Mouse (Mus musculus) limb, embryonic 13.5 days (tissue): Measurements from ENCODE around the gene G3bp2. TPM values are rescaled to one million over a fixed set of nuclear protein-coding genes. Genes with fewer than 3 reads are reported as not detected.

Source experiments
- ATAC-seq: fragments of 200-750 bp; cut with Nextera tagmentation; 2 replicates; pipeline ENCODE4 v1.8.0; 2017; ENCODE audit warnings: low read depth, moderate number of reproducible peaks, moderate TSS enrichment; ENCODE audit not compliant: low FRiP score
- H3K27ac ChIP-seq: fragments of 300-500 bp; sonication (generic); 2 replicates; pipeline ENCODE4 v1.5.1; 2015; ENCODE audit warnings: inconsistent platforms, mild to moderate bottlenecking, moderate library complexity
- H3K27me3 ChIP-seq: fragments of 300-500 bp; sonication (generic); 2 replicates; pipeline ENCODE4 v1.6.1; 2015; ENCODE audit warnings: mild to moderate bottlenecking, inconsistent platforms
- H3K36me3 ChIP-seq: fragments of 300-500 bp; sonication (generic); 2 replicates; pipeline ENCODE4 v1.6.1; 2015; ENCODE audit warnings: inconsistent platforms, mild to moderate bottlenecking, moderate library complexity
- H3K4me1 ChIP-seq: fragments of 300-500 bp; sonication (generic); 2 replicates; pipeline ENCODE4 v1.6.1; 2015; ENCODE audit warnings: inconsistent platforms
- H3K4me2 ChIP-seq: fragments of 300-500 bp; sonication (generic); replicated peaks from 2 replicates; pipeline ENCODE4 v1.6.1; 2015; ENCODE audit warnings: inconsistent platforms, mild to moderate bottlenecking, moderate library complexity
- H3K4me3 ChIP-seq: fragments of 300-500 bp; sonication (generic); 2 replicates; pipeline ENCODE4 v1.5.1; 2015; ENCODE audit warnings: moderate library complexity, mild to moderate bottlenecking, inconsistent platforms
- H3K9ac ChIP-seq: fragments of 300-500 bp; sonication (generic); 2 replicates; pipeline ENCODE4 v1.6.1; 2015; ENCODE audit warnings: mild to moderate bottlenecking, inconsistent platforms
- H3K9me3 ChIP-seq: fragments of 300-500 bp; sonication (generic); 2 replicates; pipeline ENCODE4 v1.6.1; 2016; ENCODE audit warnings: inconsistent platforms
- WGBS: fragments of 180-500 bp; shearing (Covaris S2); methylation state at CpG from one replicate; pipeline ENCODE4 v1.1.7; 2015; 5-methylcytosine and 5-hydroxymethylcytosine counted together
- polyA plus RNA-seq: library from polyadenylated mRNA; unstranded; fragments of >200 nt; fragmentation: Nextera tagmentation; extraction: Ambion mirVana; gene quantifications from 2 replicates; pipeline ENCODE4 v1.2.1, GENCODE M21; 2015

Gene G3bp2
- polyA plus RNA-seq, 1 experiment from 2014 or later = 209 TPM

GRCm38 (mm10) chr5:92097779-92098178 is 14.3 kb upstream of the G3bp2 start:
- Histone ChIP-seq H3K9me3 (no peaks in the 10 kb centered on the region), H3K4me2 (no peak overlapping the region), H3K27me3 (no peaks in the 10 kb centered on the region), H3K9ac (no peak overlapping the region), H3K27ac (0 out of 2 replicates have a peak overlapping the region, but pooled peaks have one; percentile 8), H3K4me1 (peaks cover 23% of the 10 kb centered on the region), H3K4me3 (no peak overlapping the region), H3K36me3 (no peaks in the 10 kb centered on the region)
- 90% methylated on average over 4 of the region's 4 CpGs for WGBS
- no peak for ATAC-seq

- 91% methylated on average over 6 of the region's 6 CpGs for WGBS
- Histone ChIP-seq H3K4me1 (peaks cover 19% of the 10 kb centered on the region), H3K27ac (no peak overlapping the region), H3K36me3 (no peaks in the 10 kb centered on the region), H3K4me3 (no peak overlapping the region), H3K27me3 (no peaks in the 10 kb centered on the region), H3K4me2 (no peak overlapping the region), H3K9ac (no peak overlapping the region), H3K9me3 (no peaks in the 10 kb centered on the region)
- no peak for ATAC-seq
Observed at GRCm38 (mm10) chr5:92096786-92097185, 13.3 kb upstream of the G3bp2 start.

- H3K9me3 ChIP-seq = no peaks in the 10 kb centered on the region
- no peaks in the 10 kb centered on the region for H3K36me3 ChIP-seq
- ATAC-seq = no peak
- H3K27ac ChIP-seq = no peak overlapping the region
- WGBS = 59% methylated on average over 3 of the region's 3 CpGs
- H3K4me3 ChIP-seq = no peak overlapping the region
- H3K27me3 ChIP-seq = no peaks in the 10 kb centered on the region
- H3K4me1 ChIP-seq = peaks cover 19% of the 10 kb centered on the region
- no peak overlapping the region for H3K4me2 ChIP-seq
- no peak overlapping the region for H3K9ac ChIP-seq
Observed at GRCm38 (mm10) chr5:92094062-92094415, 10.5 kb upstream of the G3bp2 start.

GRCm38 (mm10) chr5:92093263-92094061 is 9.9 kb upstream of the G3bp2 start:
- Histone ChIP-seq H3K4me2 (no peak overlapping the region), H3K9me3 (no peaks in the 10 kb centered on the region), H3K36me3 (no peaks in the 10 kb centered on the region), H3K4me3 (no peak overlapping the region), H3K27ac (no peak overlapping the region), H3K4me1 (peaks cover 15% of the 10 kb centered on the region), H3K9ac (no peak overlapping the region), H3K27me3 (no peaks in the 10 kb centered on the region)
- no peak for ATAC-seq
- WGBS = 62% methylated on average over 15 of the region's 15 CpGs

GRCm38 (mm10) chr5:92087469-92087868 is 4.0 kb upstream of the G3bp2 start:
- WGBS = 90% methylated on average over 4 of the region's 4 CpGs
- Histone ChIP-seq H3K4me3 (no peak overlapping the region), H3K27ac (no peak overlapping the region), H3K9ac (no peak overlapping the region), H3K4me2 (no peak overlapping the region), H3K4me1 (peaks cover 4% of the 10 kb centered on the region; the same call in 1 of the 2 replicates), H3K27me3 (no peaks in the 10 kb centered on the region), H3K36me3 (no peaks in the 10 kb centered on the region), H3K9me3 (no peaks in the 10 kb centered on the region)
- no peak for ATAC-seq

- Histone ChIP-seq H3K27me3 (no peaks in the 10 kb centered on the region), H3K4me2 (no peak overlapping the region), H3K36me3 (no peaks in the 10 kb centered on the region), H3K9ac (no peak overlapping the region), H3K4me3 (no peak overlapping the region), H3K4me1 (peaks cover 17% of the 10 kb centered on the region), H3K9me3 (no peaks in the 10 kb centered on the region), H3K27ac (no peak overlapping the region)
- ATAC-seq = no peak
- WGBS = 87% methylated on average over 7 of the region's 7 CpGs
Observed at GRCm38 (mm10) chr5:92085821-92086550, 2.5 kb upstream of the G3bp2 start.

GRCm38 (mm10) chr5:92085246-92085645 is 1.7 kb upstream of the G3bp2 start:
- Histone ChIP-seq H3K4me2 (no peak overlapping the region), H3K27ac (no peak overlapping the region), H3K4me1 (peaks cover 23% of the 10 kb centered on the region), H3K9ac (no peak overlapping the region), H3K27me3 (no peaks in the 10 kb centered on the region), H3K36me3 (no peaks in the 10 kb centered on the region), H3K4me3 (no peak overlapping the region), H3K9me3 (no peaks in the 10 kb centered on the region)
- no peak for ATAC-seq
- WGBS = 59% methylated on average over 4 of the region's 4 CpGs

GRCm38 (mm10) chr5:92082821-92083401 is 608 bp downstream of the G3bp2 start:
- Histone ChIP-seq H3K4me3 (peak overlapping the region; percentile 98), H3K4me2 (peak overlapping the region; percentile 72), H3K4me1 (peaks cover 35% of the 10 kb centered on the region), H3K36me3 (no peaks in the 10 kb centered on the region), H3K27ac (peak overlapping the region; percentile 98), H3K9me3 (no peaks in the 10 kb centered on the region), H3K27me3 (no peaks in the 10 kb centered on the region), H3K9ac (peak overlapping the region; percentile 97)
- ATAC-seq = peak; percentile 79
- under 1% methylated on average over 46 of the region's 55 CpGs for WGBS

GRCm38 (mm10) chr5:92081326-92081725 is 2.2 kb downstream of the G3bp2 start:
- Histone ChIP-seq H3K4me2 (peak overlapping the region; percentile 72), H3K9ac (no peak overlapping the region; the same call in 1 of the 2 replicates), H3K27me3 (no peaks in the 10 kb centered on the region), H3K9me3 (no peaks in the 10 kb centered on the region), H3K36me3 (0 out of 2 replicates have a peak, but pooled peaks cover 3% of the 10 kb centered on the region), H3K27ac (no peak overlapping the region), H3K4me3 (peak overlapping the region; percentile 98), H3K4me1 (peaks cover 35% of the 10 kb centered on the region)
- 71% methylated on average over 3 of the region's 3 CpGs for WGBS
- ATAC-seq = no peak

GRCm38 (mm10) chr5:92080400-92080799 is 3.1 kb downstream of the G3bp2 start:
- 80% methylated on average over 1 of the region's 1 CpGs for WGBS

GRCm38 (mm10) chr5:92079304-92079703 is 4.2 kb downstream of the G3bp2 start:
- H3K4me3 ChIP-seq = no peak overlapping the region
- no peaks in the 10 kb centered on the region for H3K27me3 ChIP-seq
- no peak overlapping the region for H3K27ac ChIP-seq
- 0 out of 2 replicates have a peak, but pooled peaks cover 3% of the 10 kb centered on the region for H3K36me3 ChIP-seq
- ATAC-seq = no peak
- H3K4me1 ChIP-seq = peaks cover 33% of the 10 kb centered on the region
- no peaks in the 10 kb centered on the region for H3K9me3 ChIP-seq
- WGBS = 75% methylated on average over 1 of the region's 1 CpGs
- H3K9ac ChIP-seq = no peak overlapping the region
- no peak overlapping the region for H3K4me2 ChIP-seq

More at GRCm38 (mm10) chr5:92080400-92080799, 3.1 kb downstream of the G3bp2 start:
- Histone ChIP-seq H3K4me2 (no peak overlapping the region), H3K4me1 (peaks cover 35% of the 10 kb centered on the region), H3K9me3 (no peaks in the 10 kb centered on the region), H3K9ac (no peak overlapping the region), H3K4me3 (no peak overlapping the region), H3K27me3 (no peaks in the 10 kb centered on the region), H3K27ac (no peak overlapping the region), H3K36me3 (0 out of 2 replicates have a peak, but pooled peaks cover 3% of the 10 kb centered on the region)
- ATAC-seq = no peak

- Histone ChIP-seq H3K4me2 (no peak overlapping the region), H3K9me3 (no peaks in the 10 kb centered on the region), H3K36me3 (0 out of 2 replicates have a peak, but pooled peaks cover 3% of the 10 kb centered on the region), H3K27ac (no peak overlapping the region), H3K9ac (no peak overlapping the region), H3K27me3 (no peaks in the 10 kb centered on the region), H3K4me3 (no peak overlapping the region), H3K4me1 (peaks cover 31% of the 10 kb centered on the region)
- no peak for ATAC-seq
Observed at GRCm38 (mm10) chr5:92078751-92079150, 4.8 kb downstream of the G3bp2 start.
